Mouse (Mus musculus) liver, embryonic 12.5 days (tissue): ENCODE measurements at regions not wholly inside any gene's neighbourhood (a gene's known extent, or its start where the extent isn't known, plus 50 kb on each side); places are given as distances from the start of the nearest gene placed in this dataset.

Experiments
- ATAC-seq: fragments of 200-750 bp; cut with Nextera tagmentation; 2 replicates; pipeline ENCODE4 v1.8.0; 2017; ENCODE audit warnings: moderate number of reproducible peaks, mild to moderate bottlenecking, moderate library complexity
- H3K27ac ChIP-seq: fragments of 300-500 bp; sonication (generic); 2 replicates; pipeline ENCODE4 v1.5.1; 2016; ENCODE audit warnings: mild to moderate bottlenecking
- H3K27me3 ChIP-seq: fragments of 300-500 bp; sonication (generic); replicated peaks from 2 replicates; pipeline ENCODE4 v1.6.1; 2016; ENCODE audit warnings: mild to moderate bottlenecking, moderate library complexity
- H3K36me3 ChIP-seq: fragments of 300-500 bp; sonication (generic); 2 replicates; pipeline ENCODE4 v1.6.1; 2016; ENCODE audit warnings: mild to moderate bottlenecking, moderate library complexity
- H3K4me1 ChIP-seq: fragments of 300-500 bp; sonication (generic); 2 replicates; pipeline ENCODE4 v1.6.1; 2016
- H3K4me2 ChIP-seq: fragments of 300-500 bp; sonication (generic); 2 replicates; pipeline ENCODE4 v1.6.1; 2016; ENCODE audit warnings: mild to moderate bottlenecking, moderate library complexity
- H3K4me3 ChIP-seq: fragments of 300-500 bp; sonication (generic); 2 replicates; pipeline ENCODE4 v1.5.1; 2016; ENCODE audit warnings: mild to moderate bottlenecking, moderate library complexity
- H3K9ac ChIP-seq: fragments of 300-500 bp; sonication (generic); 2 replicates; pipeline ENCODE4 v1.6.1; 2016; ENCODE audit warnings: mild to moderate bottlenecking, moderate library complexity
- H3K9me3 ChIP-seq: fragments of 300-500 bp; sonication (generic); replicated peaks from 2 replicates; pipeline ENCODE4 v1.6.1; 2016; ENCODE audit warnings: mild to moderate bottlenecking, moderate library complexity
- WGBS: fragments of 180-500 bp; shearing (Covaris S2); methylation state at CpG from one replicate; pipeline ENCODE4 v1.1.7; 2016; ENCODE audit not compliant: insufficient replicate concordance; 5-methylcytosine and 5-hydroxymethylcytosine counted together

DNA sequence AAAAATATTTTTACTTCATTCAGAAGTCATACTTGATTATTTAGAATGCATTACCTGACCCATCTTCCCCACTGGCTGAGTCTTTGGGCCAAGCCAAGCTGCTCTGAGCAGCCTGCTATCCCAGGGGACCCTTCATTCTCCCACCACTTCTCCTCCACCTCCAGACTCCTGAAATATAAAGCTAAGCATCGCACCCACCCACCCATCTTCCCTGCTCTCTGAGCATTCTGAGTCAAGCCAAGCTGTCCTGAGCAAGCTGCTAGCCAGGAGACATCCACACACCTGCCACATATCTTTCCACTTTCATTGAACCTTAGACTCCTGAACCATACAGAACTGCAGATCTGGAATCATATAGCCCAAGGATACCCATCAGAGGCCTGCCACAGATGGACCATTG is 1456.2 kb upstream of the Adam24 start:
- ATAC-seq, result no peak
- Histone ChIP-seq H3K4me2 (no peak overlapping the region), H3K36me3 (no peaks in the 10 kb centered on the region), H3K9me3 (no peaks in the 10 kb centered on the region), H3K4me3 (no peak overlapping the region), H3K27ac (no peak overlapping the region), H3K9ac (no peak overlapping the region), H3K27me3 (no peaks in the 10 kb centered on the region), H3K4me1 (no peaks in the 10 kb centered on the region)
- 88% methylated on average over 1 of the region's 1 CpGs for WGBS

DNA sequence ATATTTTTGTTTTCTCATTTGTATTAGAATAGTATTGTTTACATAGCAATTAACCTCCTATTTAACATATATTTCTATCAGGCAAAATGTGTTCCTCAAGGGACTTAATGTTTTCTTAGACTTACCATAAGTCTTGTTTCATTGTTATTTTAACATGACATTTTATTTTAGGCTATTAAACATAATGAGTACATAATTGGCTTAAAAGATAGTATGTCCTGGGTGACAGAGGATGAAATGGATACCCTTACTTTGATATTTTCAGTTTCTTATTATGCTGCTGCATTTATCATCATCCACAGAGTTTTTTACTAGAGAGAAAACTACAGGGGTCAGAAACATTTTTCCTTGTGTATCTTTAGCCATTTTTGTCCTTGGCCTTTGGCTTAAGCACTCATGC is 1447.6 kb upstream of the Adam24 start:
- Histone ChIP-seq H3K4me3 (no peak overlapping the region), H3K4me1 (no peaks in the 10 kb centered on the region), H3K27ac (no peak overlapping the region), H3K9ac (no peak overlapping the region), H3K9me3 (no peaks in the 10 kb centered on the region), H3K4me2 (no peak overlapping the region), H3K27me3 (no peaks in the 10 kb centered on the region), H3K36me3 (no peaks in the 10 kb centered on the region)
- no peak for ATAC-seq

DNA sequence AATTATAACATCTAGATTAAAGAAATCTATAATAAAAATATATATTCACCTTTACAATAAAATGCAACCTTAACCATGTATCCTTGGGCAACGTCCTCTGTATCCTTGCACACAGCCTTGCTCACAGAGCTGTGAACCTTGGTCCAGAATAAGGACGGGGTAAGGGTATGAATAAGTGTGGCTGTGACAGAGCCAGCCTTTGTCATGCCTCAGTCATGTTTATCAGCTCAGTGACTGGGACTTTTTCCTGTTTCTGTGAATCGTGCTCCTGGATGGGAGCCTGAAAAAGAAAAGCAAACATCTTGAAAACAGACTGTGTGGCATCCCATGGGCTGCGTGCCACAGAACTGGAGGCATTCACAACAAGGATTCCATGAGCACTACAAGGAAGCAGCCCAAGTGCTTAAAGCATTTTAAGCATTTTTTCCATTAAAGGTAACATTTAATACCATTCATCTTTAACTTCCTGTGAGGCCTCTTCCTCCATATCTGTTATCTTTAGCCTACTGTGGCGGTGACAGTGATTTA is 1405.8 kb upstream of the Adam24 start:
- H3K27me3 ChIP-seq, result no peaks in the 10 kb centered on the region
- no peaks in the 10 kb centered on the region for H3K36me3 ChIP-seq
- no peak overlapping the region for H3K27ac ChIP-seq
- H3K4me2 ChIP-seq, result no peak overlapping the region
- 49% methylated on average over 5 of the region's 5 CpGs for WGBS
- no peaks in the 10 kb centered on the region for H3K4me1 ChIP-seq
- no peaks in the 10 kb centered on the region for H3K9me3 ChIP-seq
- no peak for ATAC-seq
- H3K4me3 ChIP-seq, result no peak overlapping the region
- H3K9ac ChIP-seq, result no peak overlapping the region

DNA sequence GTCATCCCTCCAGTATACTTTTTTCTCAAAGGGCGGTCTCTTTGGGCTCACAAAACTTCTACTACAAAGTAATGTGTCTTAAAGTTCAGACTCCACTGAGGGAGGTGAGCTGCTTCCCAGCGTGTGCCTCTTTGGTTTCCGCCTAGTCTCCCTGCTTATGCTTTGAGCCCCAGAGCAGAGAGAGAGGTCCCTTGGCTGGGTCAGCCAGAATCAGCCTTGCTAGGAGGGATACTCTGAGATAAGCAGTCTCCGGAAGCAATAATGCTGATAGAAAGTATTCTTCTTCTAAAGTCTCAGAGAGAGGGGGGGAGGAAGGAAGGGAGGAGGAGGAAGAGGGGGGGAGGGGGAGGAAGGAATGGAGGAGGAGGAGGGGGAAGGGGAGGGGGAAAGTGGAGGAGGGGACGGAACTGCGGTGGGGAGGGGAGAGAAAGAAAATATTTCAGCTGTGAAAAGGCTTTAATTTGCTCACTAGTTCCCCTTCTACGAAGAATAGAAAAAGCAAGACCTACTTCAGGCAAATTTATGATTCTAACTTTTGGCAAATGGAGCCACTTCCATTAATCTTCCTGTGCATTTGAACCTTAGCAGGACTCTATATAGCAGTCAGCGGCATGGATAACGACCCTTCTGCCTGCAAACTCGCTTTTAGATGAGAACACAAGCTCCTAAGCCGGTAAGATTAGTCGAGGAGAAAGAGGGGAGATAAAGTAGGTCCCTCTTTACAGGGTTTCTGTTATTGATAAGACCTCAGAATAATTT is 1377.2 kb upstream of the Adam24 start:
- Histone ChIP-seq H3K27ac (no peak overlapping the region), H3K9ac (no peak overlapping the region), H3K9me3 (no peaks in the 10 kb centered on the region), H3K27me3 (no peaks in the 10 kb centered on the region), H3K36me3 (no peaks in the 10 kb centered on the region), H3K4me3 (no peak overlapping the region), H3K4me2 (peak overlapping the region; percentile 34), H3K4me1 (peaks cover 8% of the 10 kb centered on the region; the same call in 1 of the 2 replicates)
- 5% methylated on average over 12 of the region's 12 CpGs for WGBS
- no peak for ATAC-seq

DNA sequence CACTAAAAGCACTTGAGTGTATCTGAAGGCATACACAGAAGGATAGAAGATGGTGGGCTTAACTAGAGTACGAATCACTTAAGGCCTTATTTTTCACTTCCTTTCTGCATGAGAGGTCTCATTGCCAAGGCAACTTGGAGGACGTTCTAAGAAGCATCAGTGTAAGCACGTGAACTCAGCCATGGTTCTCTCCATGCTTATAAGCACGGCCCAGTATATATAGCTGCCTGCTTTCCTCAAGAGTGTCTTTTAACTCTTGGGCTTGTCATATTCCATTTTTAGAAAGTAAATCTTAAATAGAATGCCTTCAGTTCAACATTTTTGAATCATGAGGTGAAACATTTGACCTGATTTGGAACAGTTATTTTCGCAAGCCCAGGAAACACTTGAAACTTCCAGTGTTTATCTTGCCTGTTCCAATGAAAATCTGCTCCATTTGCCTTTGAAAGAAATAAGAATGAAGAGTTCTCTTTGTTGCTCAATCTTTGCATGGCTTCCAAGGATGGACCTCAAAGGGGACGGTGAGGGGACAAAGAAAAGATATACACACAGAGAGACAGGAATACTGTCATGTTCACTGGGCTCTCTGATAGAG is 1371.0 kb upstream of the Adam24 start:
- no peak overlapping the region for H3K9ac ChIP-seq
- no peaks in the 10 kb centered on the region for H3K9me3 ChIP-seq
- no peaks in the 10 kb centered on the region for H3K36me3 ChIP-seq
- no peak overlapping the region for H3K4me3 ChIP-seq
- no peak overlapping the region for H3K27ac ChIP-seq
- ATAC-seq, result no peak
- no peaks in the 10 kb centered on the region for H3K4me1 ChIP-seq
- 59% methylated on average over 6 of the region's 6 CpGs for WGBS
- H3K4me2 ChIP-seq, result no peak overlapping the region
- no peaks in the 10 kb centered on the region for H3K27me3 ChIP-seq

DNA sequence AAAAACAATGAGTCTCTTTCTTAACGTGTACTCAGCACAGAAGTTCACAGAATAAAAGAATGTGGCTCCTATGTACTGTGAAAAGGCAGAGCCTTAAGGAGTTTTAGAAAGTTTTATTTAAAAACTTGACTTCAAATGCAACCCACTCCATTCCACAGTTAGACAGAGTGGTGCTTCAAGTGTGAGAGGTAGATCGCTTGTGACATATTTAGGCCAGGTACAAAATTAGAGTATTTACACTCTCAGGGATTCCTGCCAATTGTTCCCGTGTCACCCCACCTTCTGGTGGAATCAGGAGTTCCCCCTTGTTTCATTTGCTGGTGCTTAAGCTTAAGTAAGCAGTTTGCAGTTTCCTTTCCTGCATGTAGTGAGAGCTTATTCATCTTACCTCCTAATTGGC is 1361.0 kb upstream of the Adam24 start:
- ATAC-seq, result no peak
- H3K27ac ChIP-seq, result no peak overlapping the region
- 54% methylated on average over 3 of the region's 3 CpGs for WGBS
- no peak overlapping the region for H3K9ac ChIP-seq
- no peaks in the 10 kb centered on the region for H3K36me3 ChIP-seq
- H3K4me2 ChIP-seq, result no peak overlapping the region
- H3K27me3 ChIP-seq, result no peaks in the 10 kb centered on the region
- H3K4me1 ChIP-seq, result no peaks in the 10 kb centered on the region
- no peaks in the 10 kb centered on the region for H3K9me3 ChIP-seq
- H3K4me3 ChIP-seq, result no peak overlapping the region

DNA sequence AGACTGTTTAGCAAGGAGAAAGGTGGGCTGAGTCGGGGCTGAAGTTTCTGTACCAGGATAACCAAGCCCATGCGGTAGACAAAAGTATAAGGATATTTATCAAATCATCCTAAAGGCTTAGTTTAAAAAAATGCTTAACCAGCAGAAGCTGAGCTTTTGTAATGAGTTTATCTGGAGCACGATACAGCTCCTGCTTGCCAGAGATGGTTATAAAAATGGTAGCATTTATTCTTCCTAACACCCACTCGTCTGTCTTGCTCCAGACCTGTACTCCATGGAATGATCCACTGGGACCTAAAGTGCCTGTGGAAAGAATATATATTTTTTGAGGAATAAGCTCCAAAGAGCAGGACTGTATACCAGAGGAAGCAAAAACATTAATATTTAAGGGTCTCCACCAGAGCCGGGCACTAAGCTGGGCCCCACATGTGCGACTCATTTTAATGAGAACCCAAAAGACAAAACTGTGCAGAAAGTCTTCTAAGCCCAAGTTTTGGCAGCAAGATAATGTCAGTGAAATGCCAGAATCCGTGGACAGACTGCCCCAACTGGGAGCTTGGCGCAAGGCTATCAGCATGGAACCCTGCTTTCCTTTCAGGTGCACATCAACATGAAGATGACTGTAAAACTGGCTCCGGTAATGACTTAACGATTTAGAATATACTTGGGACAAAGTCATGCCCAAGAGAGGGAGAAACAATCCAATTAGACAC is 1359.2 kb upstream of the Adam24 start:
- Histone ChIP-seq H3K27me3 (no peaks in the 10 kb centered on the region), H3K9ac (no peak overlapping the region), H3K4me1 (no peaks in the 10 kb centered on the region), H3K27ac (no peak overlapping the region), H3K9me3 (no peaks in the 10 kb centered on the region), H3K36me3 (no peaks in the 10 kb centered on the region), H3K4me3 (no peak overlapping the region), H3K4me2 (no peak overlapping the region)
- 76% methylated on average over 10 of the region's 10 CpGs for WGBS
- ATAC-seq, result no peak

DNA sequence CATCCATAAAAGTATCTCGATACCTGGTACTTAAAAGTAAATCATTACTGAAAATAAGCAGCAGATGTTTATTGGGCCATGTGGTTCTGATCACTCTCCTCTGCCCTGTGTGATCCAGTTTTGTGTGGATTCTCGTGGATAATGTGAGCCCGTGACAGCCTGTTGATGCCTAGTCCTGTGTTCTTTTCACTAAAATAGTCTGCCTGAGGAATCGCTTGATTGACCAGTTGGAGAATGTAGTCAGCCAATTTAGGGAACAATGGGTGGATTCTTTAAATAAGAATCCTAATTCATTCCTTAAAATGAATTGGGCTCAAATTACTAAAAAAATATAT is 1358.7 kb upstream of the Adam24 start:
- Histone ChIP-seq H3K27me3 (no peaks in the 10 kb centered on the region), H3K9me3 (no peaks in the 10 kb centered on the region), H3K4me1 (no peaks in the 10 kb centered on the region), H3K4me3 (no peak overlapping the region), H3K27ac (no peak overlapping the region), H3K9ac (no peak overlapping the region), H3K4me2 (no peak overlapping the region), H3K36me3 (no peaks in the 10 kb centered on the region)
- no peak for ATAC-seq
- 64% methylated on average over 4 of the region's 4 CpGs for WGBS

DNA sequence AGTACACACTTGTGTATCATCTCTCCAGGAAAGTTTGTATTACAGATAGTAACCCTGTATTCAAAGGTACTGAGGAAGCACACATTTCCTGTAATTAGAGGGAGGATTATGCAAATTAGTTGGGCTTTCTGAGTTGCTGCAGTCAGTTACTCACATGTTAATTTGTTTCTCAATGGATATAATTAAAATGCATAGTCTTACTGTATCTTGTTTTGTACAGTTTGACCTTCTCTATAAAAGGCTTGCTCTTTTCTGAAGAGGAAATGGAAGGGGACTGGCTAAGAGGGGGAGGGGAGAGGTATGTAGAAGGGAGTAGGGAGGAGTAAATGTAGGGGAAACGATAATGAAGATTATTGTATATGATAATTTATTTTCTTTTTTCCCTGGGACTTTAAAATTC is 1345.5 kb upstream of the Adam24 start:
- H3K27ac ChIP-seq, result no peak overlapping the region
- H3K4me2 ChIP-seq, result no peak overlapping the region
- H3K36me3 ChIP-seq, result no peaks in the 10 kb centered on the region
- no peak for ATAC-seq
- WGBS, result 71% methylated on average over 1 of the region's 1 CpGs
- H3K27me3 ChIP-seq, result no peaks in the 10 kb centered on the region
- no peaks in the 10 kb centered on the region for H3K4me1 ChIP-seq
- no peak overlapping the region for H3K4me3 ChIP-seq
- no peak overlapping the region for H3K9ac ChIP-seq
- H3K9me3 ChIP-seq, result no peaks in the 10 kb centered on the region

DNA sequence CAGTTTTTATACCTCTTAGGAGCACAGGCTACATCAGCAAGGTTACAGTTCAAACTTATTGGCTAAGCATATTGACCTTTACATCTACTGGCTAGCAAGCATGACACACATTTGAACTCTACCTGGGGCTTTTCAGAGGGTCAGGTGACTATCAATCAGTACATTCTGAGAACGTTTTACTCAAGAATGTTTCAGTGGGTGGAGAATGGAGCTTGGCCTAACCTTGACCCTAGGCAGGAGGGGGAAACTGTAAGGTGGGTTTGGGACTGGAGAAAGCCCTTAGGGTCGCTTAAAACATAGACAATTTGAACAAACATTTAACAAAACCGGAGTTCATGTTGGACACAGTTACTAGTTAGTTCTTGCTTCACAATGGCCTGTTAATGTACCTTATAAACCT is 1330.1 kb upstream of the Adam24 start:
- H3K27me3 ChIP-seq, result no peaks in the 10 kb centered on the region
- no peak overlapping the region for H3K27ac ChIP-seq
- ATAC-seq, result no peak
- 35% methylated on average over 3 of the region's 3 CpGs for WGBS
- no peak overlapping the region for H3K4me2 ChIP-seq
- H3K9ac ChIP-seq, result no peak overlapping the region
- no peaks in the 10 kb centered on the region for H3K4me1 ChIP-seq
- no peaks in the 10 kb centered on the region for H3K36me3 ChIP-seq
- no peaks in the 10 kb centered on the region for H3K9me3 ChIP-seq
- no peak overlapping the region for H3K4me3 ChIP-seq

DNA sequence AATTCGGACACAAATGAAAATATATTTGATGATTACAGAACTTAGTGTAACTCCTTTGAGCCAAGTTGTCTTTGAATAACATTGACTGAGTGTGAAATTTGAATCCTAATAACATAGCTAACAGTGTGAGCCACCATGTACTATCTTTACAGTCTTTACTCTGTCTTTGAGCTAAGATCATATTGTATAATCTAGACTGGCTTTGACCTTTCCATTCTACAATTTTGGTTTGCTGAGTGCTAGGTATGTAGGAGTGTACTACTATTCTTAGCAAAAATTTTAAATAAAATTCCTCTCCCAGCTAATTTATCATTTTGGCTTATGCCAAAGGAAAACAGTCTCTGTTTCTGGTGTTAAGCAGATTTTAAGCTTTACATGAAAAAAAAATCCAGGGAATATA is 1328.4 kb upstream of the Adam24 start:
- WGBS, result 67% methylated on average over 1 of the region's 1 CpGs
- Histone ChIP-seq H3K9ac (no peak overlapping the region), H3K27ac (no peak overlapping the region), H3K27me3 (no peaks in the 10 kb centered on the region), H3K36me3 (no peaks in the 10 kb centered on the region), H3K4me1 (no peaks in the 10 kb centered on the region), H3K4me2 (no peak overlapping the region), H3K4me3 (no peak overlapping the region), H3K9me3 (no peaks in the 10 kb centered on the region)
- ATAC-seq, result no peak

DNA sequence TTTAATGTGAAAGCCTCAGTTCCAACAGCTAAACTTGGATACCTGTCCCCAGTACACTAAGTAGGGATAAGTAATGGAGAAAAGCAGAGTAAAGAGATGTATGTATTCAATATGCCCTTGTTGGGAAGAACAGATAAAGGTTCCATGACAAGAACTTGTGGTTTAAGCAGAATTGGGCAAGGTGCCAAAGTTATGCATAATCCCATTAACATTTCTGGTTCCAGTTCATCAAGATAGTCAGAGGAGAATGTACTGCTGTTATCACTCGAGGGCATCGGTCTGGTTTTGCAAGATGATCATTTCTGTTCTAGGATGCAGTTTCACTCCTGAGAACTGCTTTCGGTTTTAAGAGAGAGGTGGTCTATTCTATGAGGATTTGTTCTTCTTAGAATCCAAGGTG is 1325.9 kb upstream of the Adam24 start:
- H3K36me3 ChIP-seq, result no peaks in the 10 kb centered on the region
- no peaks in the 10 kb centered on the region for H3K9me3 ChIP-seq
- no peak overlapping the region for H3K4me2 ChIP-seq
- no peak for ATAC-seq
- 60% methylated on average over 3 of the region's 3 CpGs for WGBS
- no peak overlapping the region for H3K4me3 ChIP-seq
- no peaks in the 10 kb centered on the region for H3K4me1 ChIP-seq
- no peaks in the 10 kb centered on the region for H3K27me3 ChIP-seq
- H3K9ac ChIP-seq, result no peak overlapping the region
- H3K27ac ChIP-seq, result no peak overlapping the region
